Mouse (Mus musculus): ENCODE data around the gene Sf3b4. TPM values are rescaled to one million over a fixed set of nuclear protein-coding genes. Genes with fewer than 3 reads are reported as not detected.

The Sf3b4 gene
- polyA plus RNA-seq, 1 experiment from 2014 or later = 146 TPM

- no peak for ATAC-seq (ENCODE audit: low FRiP score, low read depth)
- Histone ChIP-seq H3K36me3 (no peaks in the 10 kb centered on the region), H3K27me3 (no peaks in the 10 kb centered on the region), H3K9ac (no peak overlapping the region), H3K4me1 (replicated peaks) (peaks cover 19% of the 10 kb centered on the region), H3K27ac (replicated peaks) (no peak overlapping the region), H3K4me2 (no peak overlapping the region), H3K9me3 (no peaks in the 10 kb centered on the region), H3K4me3 (no peak overlapping the region)
- WGBS = 23% methylated on average over 2 of the region's 2 CpGs
These were observed 53.3 kb downstream of the Sf3b4 start for GRCm38 (mm10) chr3:96225421-96225820.

Small RNA genes lying within 50 kb of the gene (microRNA-seq; reads per million reads assigned to microRNA genes)
- gene Gm44492 = 0.65 reads per million

Other genes with a start within 250 kb of the Sf3b4 start
- 117 and 118 TPM in 2 replicates for gene Anp32e, start 243.1 kb upstream of the Sf3b4 start, polyA plus RNA-seq (2015; fragmentation: Nextera tagmentation; extraction: Ambion mirVana)
- 47.8 and 49.5 TPM in 2 replicates for gene Plekho1, start 176.3 kb upstream of the Sf3b4 start, polyA plus RNA-seq (2015; fragmentation: Nextera tagmentation; extraction: Ambion mirVana)
- 56.1 and 63.2 TPM in 2 replicates for gene Vps45, start 113.9 kb upstream of the Sf3b4 start, polyA plus RNA-seq (2015; fragmentation: Nextera tagmentation; extraction: Ambion mirVana)
- 8.6 and 9.6 TPM in 2 replicates for gene Otud7b, start 67.8 kb upstream of the Sf3b4 start, polyA plus RNA-seq (2015; fragmentation: Nextera tagmentation; extraction: Ambion mirVana)
- 10.3 and 12.2 TPM in 2 replicates for gene Mtmr11, start 10.3 kb upstream of the Sf3b4 start, polyA plus RNA-seq (2015; fragmentation: Nextera tagmentation; extraction: Ambion mirVana)
- gene Sv2a, start 8.8 kb downstream of the Sf3b4 start, polyA plus RNA-seq (2015; fragmentation: Nextera tagmentation; extraction: Ambion mirVana) = 126 and 137 TPM in 2 replicates
- gene Bola1, start 47.4 kb downstream of the Sf3b4 start, polyA plus RNA-seq (2015; fragmentation: Nextera tagmentation; extraction: Ambion mirVana) = 56.0 and 56.3 TPM in 2 replicates
- 0.42 and 0.77 TPM in 2 replicates for gene Hist2h2ab, start 47.5 kb downstream of the Sf3b4 start, polyA plus RNA-seq (2015; fragmentation: Nextera tagmentation; extraction: Ambion mirVana)
- 2.0 and 2.9 TPM in 2 replicates for gene Hist2h2ac, start 48.5 kb downstream of the Sf3b4 start, polyA plus RNA-seq (2015; fragmentation: Nextera tagmentation; extraction: Ambion mirVana)
- 4.6 and 4.7 TPM in 2 replicates for gene Hist2h2be, start 48.8 kb downstream of the Sf3b4 start, polyA plus RNA-seq (2015; fragmentation: Nextera tagmentation; extraction: Ambion mirVana)
- gene Hist2h3c2, start 66.8 kb downstream of the Sf3b4 start, polyA plus RNA-seq (2015; fragmentation: Nextera tagmentation; extraction: Ambion mirVana) = 1.2 and 1.7 TPM in 2 replicates
- 28.7 and 39.4 TPM in 2 replicates for gene Hist2h2aa2, start 67.9 kb downstream of the Sf3b4 start, polyA plus RNA-seq (2015; fragmentation: Nextera tagmentation; extraction: Ambion mirVana)
- gene Hist2h2aa1, start 73.2 kb downstream of the Sf3b4 start, polyA plus RNA-seq (2015; fragmentation: Nextera tagmentation; extraction: Ambion mirVana) = 17.3 and 22.4 TPM in 2 replicates
- gene Hist2h3c1, start 74.4 kb downstream of the Sf3b4 start, polyA plus RNA-seq (2015; fragmentation: Nextera tagmentation; extraction: Ambion mirVana) = 0.27 TPM in 1 of 2 replicates, not detected in the other
- gene Hist2h4, start 91.0 kb downstream of the Sf3b4 start, polyA plus RNA-seq (2015; fragmentation: Nextera tagmentation; extraction: Ambion mirVana) = 4.5 and 6.5 TPM in 2 replicates
- 12.2 and 19.7 TPM in 2 replicates for gene Hist2h3b, start 96.3 kb downstream of the Sf3b4 start, polyA plus RNA-seq (2015; fragmentation: Nextera tagmentation; extraction: Ambion mirVana)
- 3.0 and 4.2 TPM in 2 replicates for gene Hist2h2bb, start 97.4 kb downstream of the Sf3b4 start, polyA plus RNA-seq (2015; fragmentation: Nextera tagmentation; extraction: Ambion mirVana)
- gene Fcgr1, start 121.6 kb downstream of the Sf3b4 start, polyA plus RNA-seq (2015; fragmentation: Nextera tagmentation; extraction: Ambion mirVana) = 1.4 and 2.3 TPM in 2 replicates